Mouse (Mus musculus) thymus, adult 2 months (tissue): ENCODE measurements around the gene Filip1. TPM values are rescaled to one million over a fixed set of nuclear protein-coding genes. Genes with fewer than 3 reads are reported as not detected.

ENCODE experiments used
- DNase-seq: peaks from one replicate; pipeline ENCODE4 v3.0.0; 2021
- H3K27ac ChIP-seq: fragments of 200-500 bp; 2 replicates; pipeline ENCODE4 v1.5.1; 2012; ENCODE audit warnings: low read length, control low read depth; ENCODE audit not compliant: control insufficient read depth, insufficient read depth
- H3K27me3 ChIP-seq: fragments of 200-500 bp; 2 replicates; pipeline ENCODE4 v1.6.1; 2012; ENCODE audit warnings: mild to moderate bottlenecking, low read length, moderate library complexity, mixed read lengths; ENCODE audit not compliant: control insufficient read depth, insufficient read depth
- H3K36me3 ChIP-seq: fragments of 200-500 bp; 2 replicates; pipeline ENCODE4 v1.6.1; 2012; ENCODE audit warnings: mild to moderate bottlenecking, low read length, moderate library complexity; ENCODE audit not compliant: control insufficient read depth, insufficient read depth
- H3K4me1 ChIP-seq: fragments of 200-500 bp; replicated peaks from 2 replicates; pipeline ENCODE4 v1.6.1; 2012; ENCODE audit warnings: low read length; ENCODE audit not compliant: control insufficient read depth, insufficient read depth
- H3K4me3 ChIP-seq: fragments of 200-500 bp; 2 replicates; pipeline ENCODE4 v1.5.1; 2012; ENCODE audit warnings: mild to moderate bottlenecking, low read length, control low read depth, moderate library complexity; ENCODE audit not compliant: control insufficient read depth, insufficient read depth
- CTCF ChIP-seq: fragments of 200-500 bp; IDR thresholded peaks from 2 replicates; pipeline ENCODE4 v1.5.1; 2012; ENCODE audit warnings: mild to moderate bottlenecking, control low read depth, low read length, moderate library complexity, borderline replicate concordance; ENCODE audit not compliant: control insufficient read depth, poor library complexity, insufficient read depth; ENCODE audit errors: extremely low read depth
- POLR2A ChIP-seq: fragments of 200-500 bp; IDR thresholded peaks from 2 replicates; pipeline ENCODE4 v1.6.1; 2012; ENCODE audit warnings: mild to moderate bottlenecking, low read length, control low read depth, moderate library complexity; ENCODE audit not compliant: control insufficient read depth, poor library complexity, insufficient read depth; ENCODE audit errors: extremely low read depth
- WGBS: fragments of 180-500 bp; shearing (Covaris S2); methylation state at CpG from one replicate; pipeline ENCODE4 v1.1.7; 2018; 5-methylcytosine and 5-hydroxymethylcytosine counted together
- polyA plus RNA-seq: library from polyadenylated mRNA; depleted of rRNA; stranded (reverse); fragments of >200 nt; gene quantifications from 2 replicates; pipeline ENCODE4 v1.2.3, GENCODE M21; 2012

The Filip1 gene
- polyA plus RNA-seq, 1 experiment: 0.90 TPM

GRCm38 (mm10) chr9:79920540-79920933 lies 92.1 kb downstream of the Filip1 start:
- 76% methylated on average over 5 of the region's 5 CpGs for WGBS
- no peaks in the 10 kb centered on the region for H3K27me3 ChIP-seq
- TF ChIP-seq CTCF (no peak), POLR2A (no peak)
- H3K4me3 ChIP-seq: no peak overlapping the region
- H3K36me3 ChIP-seq: no peaks in the 10 kb centered on the region
- DNase-seq: no peak
- no peak overlapping the region for H3K27ac ChIP-seq
- H3K4me1 ChIP-seq: peaks cover 16% of the 10 kb centered on the region

DNA sequence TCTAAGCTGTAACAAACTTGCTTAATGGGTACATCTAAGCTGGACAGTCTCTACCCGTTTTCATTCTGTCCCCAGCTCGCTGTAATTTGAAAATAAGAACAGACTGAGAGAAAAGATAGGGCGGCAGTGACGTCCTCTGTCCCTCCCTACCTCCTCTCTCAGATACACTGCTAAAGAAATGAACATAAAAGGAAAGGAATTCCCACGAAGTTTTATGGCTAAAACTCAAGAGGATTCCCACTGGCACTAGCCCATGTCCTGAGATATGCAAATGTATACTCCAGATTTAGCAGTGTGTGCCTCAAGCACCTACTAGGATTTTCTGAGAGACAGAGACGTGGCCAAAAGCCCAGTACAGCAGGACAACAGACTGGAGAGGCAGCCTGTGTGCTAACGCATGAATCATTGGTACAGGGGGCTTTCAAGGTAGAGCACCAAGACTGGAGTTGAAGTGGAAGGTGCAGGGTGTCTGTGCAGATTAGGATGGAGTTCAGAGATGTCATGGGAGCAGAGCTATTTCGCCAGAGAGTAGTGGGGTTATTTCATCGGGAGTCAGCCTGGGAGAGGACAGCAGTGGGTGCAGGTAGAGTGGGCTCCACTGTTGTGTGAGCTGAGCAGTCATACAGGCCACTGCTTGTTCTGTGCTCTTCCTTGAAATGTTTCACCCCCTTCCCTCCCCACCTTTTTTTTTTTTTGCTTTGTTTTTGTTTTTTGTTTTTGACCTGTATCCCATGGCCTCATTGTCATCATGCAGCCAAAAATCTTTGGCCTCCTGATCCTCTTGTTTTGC lies 92.7 kb downstream of the Filip1 start:
- peaks cover 16% of the 10 kb centered on the region for H3K4me1 ChIP-seq
- WGBS: 35% methylated on average over 9 of the region's 9 CpGs
- H3K4me3 ChIP-seq: no peak overlapping the region
- DNase-seq: no peak
- no peak overlapping the region for H3K27ac ChIP-seq
- no peaks in the 10 kb centered on the region for H3K36me3 ChIP-seq
- TF ChIP-seq CTCF: no peak
- TF ChIP-seq POLR2A: no peak
- H3K27me3 ChIP-seq: no peaks in the 10 kb centered on the region

- no peaks in the 10 kb centered on the region for H3K36me3 ChIP-seq
- DNase-seq: peak; percentile 27
- H3K4me3 ChIP-seq: no peak overlapping the region
- WGBS: 2% methylated on average over 7 of the region's 7 CpGs
- TF ChIP-seq POLR2A: no peak
- TF ChIP-seq CTCF: no peak
- peaks cover 16% of the 10 kb centered on the region for H3K4me1 ChIP-seq
- H3K27ac ChIP-seq: no peak overlapping the region
- no peaks in the 10 kb centered on the region for H3K27me3 ChIP-seq
These were observed 93.3 kb downstream of the Filip1 start for GRCm38 (mm10) chr9:79919303-79919721.

DNA sequence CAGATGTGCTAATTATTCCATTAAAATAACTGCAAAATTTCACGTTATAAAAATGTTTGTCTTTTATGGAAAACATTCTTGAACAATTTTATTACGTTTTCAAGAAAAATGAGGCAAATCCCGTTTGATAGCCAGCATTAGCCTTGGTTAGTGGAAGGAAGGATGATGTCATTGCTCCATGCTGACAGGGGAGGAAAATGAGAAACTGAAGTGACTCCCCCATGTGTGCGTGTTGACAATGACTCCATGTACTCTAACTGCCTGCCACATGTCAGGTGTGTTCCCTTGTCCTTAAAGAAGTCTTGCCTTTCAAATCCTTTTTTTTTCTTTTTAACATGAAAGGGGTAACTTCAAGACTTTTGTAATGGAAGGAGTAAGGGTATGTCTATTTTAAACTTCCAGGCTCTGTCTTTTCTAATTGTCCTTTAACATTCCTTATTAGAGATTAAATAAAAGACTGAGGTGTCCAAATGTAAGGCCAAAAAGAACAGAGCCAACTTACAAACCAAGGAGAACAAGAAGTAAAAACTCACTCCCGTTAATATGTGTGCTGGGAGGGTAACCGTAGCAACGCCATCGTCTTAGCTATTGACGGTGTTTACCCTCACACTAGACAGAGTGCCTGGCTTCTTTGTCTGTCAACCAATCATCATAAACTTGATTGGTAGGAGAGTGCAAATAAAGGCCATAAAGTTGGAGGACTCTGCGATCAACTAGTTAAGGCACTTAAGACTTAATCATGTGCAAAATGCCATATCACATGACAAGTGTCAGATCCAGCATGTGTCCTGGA lies 94.1 kb downstream of the Filip1 start:
- TF ChIP-seq POLR2A (no peak), CTCF (no peak)
- Histone ChIP-seq H3K27me3 (no peaks in the 10 kb centered on the region), H3K27ac (no peak overlapping the region), H3K4me1 (peaks cover 16% of the 10 kb centered on the region), H3K4me3 (no peak overlapping the region), H3K36me3 (no peaks in the 10 kb centered on the region)
- 53% methylated on average over 10 of the region's 10 CpGs for WGBS
- DNase-seq: no peak

GRCm38 (mm10) chr9:79914276-79914675 lies 98.4 kb downstream of the Filip1 start:
- Histone ChIP-seq H3K27ac (no peak overlapping the region), H3K36me3 (no peaks in the 10 kb centered on the region), H3K4me1 (peaks cover 4% of the 10 kb centered on the region), H3K4me3 (no peak overlapping the region), H3K27me3 (no peaks in the 10 kb centered on the region)
- 6% methylated on average over 4 of the region's 4 CpGs for WGBS
- TF ChIP-seq CTCF (no peak), POLR2A (no peak)
- DNase-seq: no peak

DNA sequence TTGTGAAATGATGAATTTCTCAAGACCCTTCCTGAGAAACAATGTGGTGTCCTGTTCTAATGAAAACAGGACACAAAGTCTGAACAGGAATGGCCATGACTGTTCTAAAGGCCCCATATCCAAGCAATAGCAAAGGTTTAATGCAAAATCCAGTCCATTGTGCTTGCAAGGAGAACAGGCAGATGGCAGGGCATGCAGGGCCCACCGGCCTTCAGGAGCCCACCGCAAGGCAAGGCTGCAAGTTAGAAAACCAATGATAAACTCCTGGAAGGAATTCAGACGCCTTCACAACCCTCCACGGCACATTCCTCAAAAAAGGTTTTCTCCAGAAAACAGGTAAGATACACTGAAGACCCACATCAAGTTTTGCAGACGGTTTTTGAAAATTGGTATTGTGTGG lies 99.7 kb downstream of the Filip1 start:
- DNase-seq: no peak
- 97% methylated on average over 5 of the region's 5 CpGs for WGBS
- H3K36me3 ChIP-seq: no peaks in the 10 kb centered on the region
- TF ChIP-seq POLR2A (no peak), CTCF (no peak)
- H3K27ac ChIP-seq: no peak overlapping the region
- H3K27me3 ChIP-seq: no peaks in the 10 kb centered on the region
- no peaks in the 10 kb centered on the region for H3K4me1 ChIP-seq
- H3K4me3 ChIP-seq: no peak overlapping the region

GRCm38 (mm10) chr9:79910166-79910565 lies 102.5 kb downstream of the Filip1 start:
- DNase-seq: no peak
- Histone ChIP-seq H3K27ac (no peak overlapping the region), H3K4me1 (no peaks in the 10 kb centered on the region), H3K27me3 (no peaks in the 10 kb centered on the region), H3K4me3 (no peak overlapping the region), H3K36me3 (no peaks in the 10 kb centered on the region)
- no peak for TF ChIP-seq POLR2A
- 95% methylated on average over 3 of the region's 3 CpGs for WGBS
